Mouse (Mus musculus): ENCODE results near the gene Smarcd1. TPM values are rescaled to one million over a fixed set of nuclear protein-coding genes. Genes with fewer than 3 reads are reported as not detected.
"Not testable (repeated sequence)": the region's sequence is repeated elsewhere in the genome, so short reads cannot be mapped to it uniquely, and the experiment has no call there.

The Smarcd1 gene
- polyA plus RNA-seq, 1 experiment from 2014 or later: 138 TPM

GRCm38 (mm10) chr15:99691976-99692375 lies 10.0 kb upstream of the Smarcd1 start:
- ATAC-seq (ENCODE audit: low FRiP score): no peak
- 57% methylated on average over 9 of the region's 9 CpGs for WGBS
- H3K4me1 ChIP-seq: peaks cover 33% of the 10 kb centered on the region
- no peaks in the 10 kb centered on the region; the same call in 1 of the 2 replicates for H3K36me3 ChIP-seq (replicated peaks)
- no peaks in the 10 kb centered on the region for H3K9me3 ChIP-seq
- H3K27me3 ChIP-seq: peaks cover 25% of the 10 kb centered on the region; the same call in 1 of the 2 replicates
- H3K27ac ChIP-seq: no peak overlapping the region
- H3K9ac ChIP-seq: peak overlapping the region; percentile 12; the same call in 1 of the 2 replicates
- no peak overlapping the region for H3K4me3 ChIP-seq (replicated peaks)
- H3K4me2 ChIP-seq: no peak overlapping the region

DNA sequence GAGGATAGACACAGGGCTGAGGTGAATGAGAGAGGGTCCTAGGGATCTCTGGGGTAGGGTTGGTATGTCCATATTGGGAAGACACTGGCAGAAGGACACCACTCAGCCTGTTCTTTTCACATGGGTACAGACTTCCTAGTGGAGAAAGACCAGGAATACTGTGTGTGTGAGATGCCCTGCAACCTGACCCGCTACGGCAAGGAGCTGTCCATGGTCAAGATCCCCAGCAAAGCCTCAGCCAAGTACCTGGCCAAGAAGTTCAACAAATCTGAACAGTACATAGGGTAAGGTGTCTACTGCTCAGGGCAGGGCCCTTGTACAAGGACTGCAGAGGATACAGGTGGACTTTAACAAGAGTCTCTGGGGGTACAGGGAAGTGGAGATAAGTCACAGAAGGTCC lies 4.6 kb upstream of the Smarcd1 start:
- H3K9me3 ChIP-seq: no peaks in the 10 kb centered on the region
- H3K4me1 ChIP-seq: peaks cover 16% of the 10 kb centered on the region
- WGBS: 47% methylated on average over 2 of the region's 2 CpGs
- no peak overlapping the region for H3K27ac ChIP-seq
- H3K36me3 ChIP-seq (replicated peaks): no peaks in the 10 kb centered on the region; the same call in 1 of the 2 replicates
- H3K9ac ChIP-seq: no peak overlapping the region
- no peak for ATAC-seq (ENCODE audit: low FRiP score)
- H3K27me3 ChIP-seq: peaks cover 29% of the 10 kb centered on the region
- H3K4me2 ChIP-seq: no peak overlapping the region
- H3K4me3 ChIP-seq (replicated peaks): no peak overlapping the region

DNA sequence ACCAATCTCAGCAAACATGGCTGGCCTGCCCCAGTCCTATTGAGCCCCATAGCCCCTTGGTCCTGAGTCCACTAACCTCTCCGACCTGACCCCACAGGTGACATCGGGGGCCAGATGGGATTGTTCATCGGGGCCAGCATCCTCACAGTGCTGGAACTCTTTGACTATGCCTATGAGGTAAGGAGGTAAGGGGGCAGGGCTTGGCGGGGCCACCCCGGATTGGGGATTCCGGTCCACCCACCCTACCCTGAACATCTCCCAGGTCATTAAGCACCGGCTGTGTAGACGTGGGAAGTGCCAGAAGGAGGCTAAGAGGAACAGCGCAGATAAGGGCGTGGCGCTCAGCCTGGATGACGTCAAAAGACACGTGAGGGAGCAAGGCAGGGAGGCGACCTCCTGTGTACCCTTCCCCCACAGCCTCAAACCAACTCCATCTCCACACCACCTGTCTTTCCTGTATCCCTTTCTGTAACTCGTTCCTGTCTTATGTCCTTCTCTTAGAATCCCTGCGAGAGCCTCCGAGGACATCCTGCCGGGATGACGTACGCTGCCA lies 3.3 kb upstream of the Smarcd1 start:
- Histone ChIP-seq H3K4me3 (replicated peaks) (no peak overlapping the region; the same call in 1 of the 2 replicates), H3K36me3 (replicated peaks) (peaks cover 2% of the 10 kb centered on the region; the same call in 1 of the 2 replicates), H3K9me3 (no peaks in the 10 kb centered on the region), H3K4me2 (peak overlapping the region; percentile 10; the same call in 1 of the 2 replicates), H3K9ac (no peak overlapping the region), H3K27me3 (peaks cover 23% of the 10 kb centered on the region), H3K27ac (no peak overlapping the region), H3K4me1 (peaks cover 23% of the 10 kb centered on the region)
- 40% methylated on average over 20 of the region's 20 CpGs for WGBS
- ATAC-seq (ENCODE audit: low FRiP score): no peak

DNA sequence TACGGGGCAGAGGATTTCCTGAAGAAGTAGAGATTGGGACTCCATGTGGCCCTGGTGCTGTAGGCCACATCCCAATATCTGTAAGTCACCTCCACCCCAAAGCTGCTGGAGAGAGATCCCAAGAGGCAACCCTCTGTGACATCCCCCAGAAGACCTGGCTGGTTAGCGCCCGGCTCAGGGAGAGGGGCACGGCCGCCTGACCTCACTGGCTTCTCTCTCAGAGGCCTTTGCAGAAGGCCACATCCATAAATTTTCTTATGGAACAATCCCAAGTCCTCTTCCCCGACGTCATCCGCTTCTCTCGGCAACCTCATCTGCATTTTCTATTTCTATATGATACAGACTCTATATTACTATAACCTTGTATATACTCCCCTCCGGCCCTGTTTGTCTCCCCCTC lies 2.2 kb upstream of the Smarcd1 start:
- Histone ChIP-seq H3K27ac (no peak overlapping the region), H3K4me2 (no peak overlapping the region), H3K4me1 (peaks cover 26% of the 10 kb centered on the region), H3K36me3 (replicated peaks) (peaks cover 13% of the 10 kb centered on the region), H3K4me3 (replicated peaks) (no peak overlapping the region), H3K27me3 (peaks cover 23% of the 10 kb centered on the region), H3K9ac (0 out of 2 replicates have a peak overlapping the region, but pooled peaks have one; percentile 12), H3K9me3 (no peaks in the 10 kb centered on the region)
- WGBS: 86% methylated on average over 10 of the region's 10 CpGs
- no peak for ATAC-seq (ENCODE audit: low FRiP score)

- Histone ChIP-seq H3K4me2 (no peak overlapping the region), H3K9me3 (no peaks in the 10 kb centered on the region), H3K4me3 (replicated peaks) (no peak overlapping the region), H3K4me1 (peaks cover 30% of the 10 kb centered on the region), H3K27me3 (peaks cover 23% of the 10 kb centered on the region), H3K36me3 (replicated peaks) (peaks cover 18% of the 10 kb centered on the region), H3K27ac (no peak overlapping the region), H3K9ac (no peak overlapping the region)
- 89% methylated on average over 18 of the region's 18 CpGs for WGBS
- ATAC-seq (ENCODE audit: low FRiP score): no peak
Measured at GRCm38 (mm10) chr15:99700219-99701106, 1.5 kb upstream of the Smarcd1 start.

DNA sequence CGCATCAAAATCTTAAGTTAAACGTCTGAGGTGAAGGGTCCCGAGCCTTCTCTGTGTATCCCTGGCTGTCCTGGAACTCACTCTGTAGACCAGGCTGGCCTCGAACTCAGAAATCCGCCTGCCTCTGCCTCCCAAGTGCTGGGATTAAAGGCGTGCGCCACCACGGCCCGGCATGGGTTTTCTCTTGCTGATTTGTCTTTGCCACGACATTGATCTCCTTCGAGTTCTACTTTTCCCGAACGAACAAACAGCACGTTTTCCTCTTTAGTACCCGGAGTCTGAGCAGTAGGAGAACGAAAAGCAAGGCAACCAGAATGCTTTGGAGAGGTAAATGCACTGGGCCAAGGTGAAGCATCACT lies 310 bp upstream of the Smarcd1 start:
- Histone ChIP-seq H3K27me3 (peaks cover 20% of the 10 kb centered on the region), H3K27ac (peak overlapping the region; percentile 95), H3K36me3 (replicated peaks) (peaks cover 27% of the 10 kb centered on the region), H3K4me2 (peak overlapping the region; percentile 88), H3K4me1 (peaks cover 30% of the 10 kb centered on the region), H3K4me3 (replicated peaks) (peak overlapping the region; percentile 86)
- WGBS: 50% methylated on average over 16 of the region's 16 CpGs
- ATAC-seq (ENCODE audit: low FRiP score); H3K9ac ChIP-seq; H3K9me3 ChIP-seq: not testable (repeated sequence)

DNA sequence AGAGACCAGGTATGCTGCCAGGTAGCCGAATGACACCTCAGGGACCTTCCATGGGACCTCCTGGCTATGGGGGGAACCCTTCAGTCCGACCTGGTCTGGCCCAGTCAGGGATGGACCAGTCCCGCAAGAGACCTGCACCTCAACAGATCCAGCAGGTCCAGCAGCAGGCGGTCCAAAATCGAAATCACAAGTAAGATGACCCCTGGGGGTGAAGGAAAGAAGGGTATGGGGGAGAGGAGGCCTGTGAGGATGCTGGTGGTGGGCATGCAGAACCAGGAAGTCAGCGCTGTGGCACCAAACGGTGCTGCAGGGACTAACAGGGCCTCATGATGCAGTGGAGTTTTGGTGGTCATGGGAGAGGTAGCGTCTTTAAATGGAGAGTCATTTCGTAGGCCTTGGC lies 1.2 kb downstream of the Smarcd1 start:
- WGBS: 66% methylated on average over 9 of the region's 9 CpGs
- Histone ChIP-seq H3K4me2 (peak overlapping the region; percentile 88), H3K27me3 (peaks cover 6% of the 10 kb centered on the region; the same call in 1 of the 2 replicates), H3K9me3 (no peaks in the 10 kb centered on the region), H3K27ac (peak overlapping the region; percentile 95), H3K4me1 (peaks cover 30% of the 10 kb centered on the region), H3K4me3 (replicated peaks) (peak overlapping the region; percentile 86), H3K9ac (peak overlapping the region; percentile 90), H3K36me3 (replicated peaks) (peaks cover 42% of the 10 kb centered on the region)
- ATAC-seq (ENCODE audit: low FRiP score): no peak

GRCm38 (mm10) chr15:99703676-99704040 lies 1.7 kb downstream of the Smarcd1 start:
- 65% methylated on average over 5 of the region's 5 CpGs for WGBS
- peak overlapping the region; percentile 95 for H3K27ac ChIP-seq

GRCm38 (mm10) chr15:99704041-99704681 lies 2.2 kb downstream of the Smarcd1 start:
- Histone ChIP-seq H3K9ac (peak overlapping the region; percentile 61), H3K27ac (peak overlapping the region; percentile 95)

More at GRCm38 (mm10) chr15:99703676-99704040, 1.7 kb downstream of the Smarcd1 start:
- H3K36me3 ChIP-seq (replicated peaks): peaks cover 47% of the 10 kb centered on the region
- peaks cover 28% of the 10 kb centered on the region for H3K4me1 ChIP-seq
- peaks cover 6% of the 10 kb centered on the region; the same call in 1 of the 2 replicates for H3K27me3 ChIP-seq
- no peak for ATAC-seq (ENCODE audit: low FRiP score)
- peak overlapping the region; percentile 90; the same call in 1 of the 2 replicates for H3K9ac ChIP-seq
- peak overlapping the region; percentile 86 for H3K4me3 ChIP-seq (replicated peaks)
- peak overlapping the region; percentile 88 for H3K4me2 ChIP-seq
- H3K9me3 ChIP-seq: no peaks in the 10 kb centered on the region

GRCm38 (mm10) chr15:99704881-99705280 lies 3.0 kb downstream of the Smarcd1 start:
- H3K4me2 ChIP-seq: peak overlapping the region; percentile 88
- 33% methylated on average over 7 of the region's 7 CpGs for WGBS
- peak overlapping the region; percentile 61; the same call in 1 of the 2 replicates for H3K9ac ChIP-seq
- no peaks in the 10 kb centered on the region for H3K27me3 ChIP-seq
- ATAC-seq (ENCODE audit: low FRiP score): no peak
- H3K4me1 ChIP-seq: peaks cover 24% of the 10 kb centered on the region
- H3K36me3 ChIP-seq (replicated peaks): peaks cover 59% of the 10 kb centered on the region
- H3K9me3 ChIP-seq: no peaks in the 10 kb centered on the region
- H3K4me3 ChIP-seq (replicated peaks): peak overlapping the region; percentile 86; the same call in 1 of the 2 replicates
- peak overlapping the region; percentile 95 for H3K27ac ChIP-seq

More at GRCm38 (mm10) chr15:99704041-99704681, 2.2 kb downstream of the Smarcd1 start:
- H3K36me3 ChIP-seq (replicated peaks): peaks cover 52% of the 10 kb centered on the region
- no peak for ATAC-seq (ENCODE audit: low FRiP score)
- H3K4me2 ChIP-seq: peak overlapping the region; percentile 88
- H3K4me3 ChIP-seq (replicated peaks): peak overlapping the region; percentile 86
- no peaks in the 10 kb centered on the region for H3K9me3 ChIP-seq
- WGBS: 26% methylated on average over 23 of the region's 23 CpGs
- H3K4me1 ChIP-seq: peaks cover 24% of the 10 kb centered on the region
- 0 out of 2 replicates have a peak, but pooled peaks cover 6% of the 10 kb centered on the region for H3K27me3 ChIP-seq

DNA sequence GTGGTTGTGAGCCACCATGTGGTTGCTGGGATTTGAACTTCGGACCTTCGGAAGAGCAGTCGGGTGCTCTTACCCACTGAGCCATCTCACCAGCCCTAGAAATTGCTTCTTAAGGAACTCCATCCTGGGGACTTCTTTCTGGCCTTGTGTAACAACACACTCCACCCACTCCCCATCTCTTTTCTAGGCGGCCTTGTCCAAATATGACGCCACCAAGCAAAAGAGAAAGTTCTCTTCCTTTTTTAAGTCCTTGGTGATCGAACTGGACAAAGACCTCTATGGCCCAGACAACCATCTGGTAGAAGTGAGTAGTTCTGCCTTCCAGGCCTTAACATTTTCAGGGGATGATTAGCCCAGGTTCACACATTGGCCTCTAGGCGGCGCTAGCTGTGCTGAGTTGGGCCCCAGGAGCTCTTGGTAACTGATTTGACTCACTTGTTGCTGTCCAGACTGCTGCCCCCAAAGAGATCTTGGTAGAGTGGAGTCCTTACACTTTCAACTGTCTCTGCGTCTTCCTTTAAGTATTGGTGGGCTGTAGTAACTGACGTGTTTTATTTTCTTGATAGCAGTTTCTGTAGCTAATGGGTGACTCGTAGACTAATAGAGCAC lies 3.6 kb downstream of the Smarcd1 start, which contains the start of gene Gm17349:
Gene Gm17349 (minus strand): TSS at position 51 of the 609 bp plus-strand sequence.
- Histone ChIP-seq H3K27ac (peak within 1 kb of the TSS; percentile 95), H3K4me3 (replicated peaks) (peak within 1 kb of the TSS; percentile 86), H3K4me2 (peak within 1 kb of the TSS; percentile 88), H3K9ac (peak within 1 kb of the TSS; percentile 61), H3K36me3 (replicated peaks) (peaks cover 66% of the 10 kb centered on the region), H3K4me1 (peaks cover 24% of the 10 kb centered on the region), H3K27me3 (no peaks in the 10 kb centered on the region), H3K9me3 (no peaks in the 10 kb centered on the region)
- 67% methylated on average over 11 of the region's 11 CpGs for WGBS
- no peak for ATAC-seq (ENCODE audit: low FRiP score)

Measured in forebrain, embryonic 12.5 days (tissue).